Mouse (Mus musculus) thymus, adult 18-20 months (tissue): ENCODE measurements around the gene Rae1.

Experiments
- DNase-seq, 2 experiments: peaks; one replicate each; pipeline ENCODE4 v3.0.0; 2022; ENCODE audit warnings: mixed read lengths in 2 of 2

Rae1 gene

DNA sequence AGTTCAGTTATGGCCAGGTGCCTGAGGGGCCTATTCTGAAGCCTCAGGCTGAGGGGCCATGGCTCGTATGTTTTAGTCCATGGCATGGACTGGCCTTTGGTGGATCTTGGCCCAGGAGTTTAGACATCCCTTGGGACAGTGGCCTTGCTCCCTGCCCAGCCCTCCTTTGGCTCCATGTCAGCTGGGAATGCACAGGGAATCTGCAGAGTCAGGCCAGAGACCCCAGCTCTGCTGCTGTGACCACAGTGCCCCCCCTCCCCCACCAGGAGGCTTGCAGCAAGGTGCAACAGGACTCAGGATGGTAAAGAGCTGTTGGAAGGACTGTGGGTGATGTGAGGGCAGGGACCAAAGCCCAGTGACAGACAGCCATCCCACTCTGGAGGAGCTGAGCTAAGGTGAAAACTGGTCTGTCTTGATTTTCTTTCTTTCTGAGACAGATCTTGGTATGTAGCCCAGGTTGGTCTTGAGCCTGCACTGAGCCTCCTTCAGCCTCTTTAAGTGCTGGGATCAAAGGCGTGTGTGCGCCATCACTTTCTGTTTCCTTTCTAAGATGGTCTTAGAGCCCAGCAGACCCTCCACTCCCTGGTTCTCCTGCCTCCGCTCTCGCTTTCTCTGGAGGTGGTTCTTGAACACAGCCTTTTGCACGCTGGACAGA, 27.4 kb downstream of the Rae1 start:
- no peak for DNase-seq

DNA sequence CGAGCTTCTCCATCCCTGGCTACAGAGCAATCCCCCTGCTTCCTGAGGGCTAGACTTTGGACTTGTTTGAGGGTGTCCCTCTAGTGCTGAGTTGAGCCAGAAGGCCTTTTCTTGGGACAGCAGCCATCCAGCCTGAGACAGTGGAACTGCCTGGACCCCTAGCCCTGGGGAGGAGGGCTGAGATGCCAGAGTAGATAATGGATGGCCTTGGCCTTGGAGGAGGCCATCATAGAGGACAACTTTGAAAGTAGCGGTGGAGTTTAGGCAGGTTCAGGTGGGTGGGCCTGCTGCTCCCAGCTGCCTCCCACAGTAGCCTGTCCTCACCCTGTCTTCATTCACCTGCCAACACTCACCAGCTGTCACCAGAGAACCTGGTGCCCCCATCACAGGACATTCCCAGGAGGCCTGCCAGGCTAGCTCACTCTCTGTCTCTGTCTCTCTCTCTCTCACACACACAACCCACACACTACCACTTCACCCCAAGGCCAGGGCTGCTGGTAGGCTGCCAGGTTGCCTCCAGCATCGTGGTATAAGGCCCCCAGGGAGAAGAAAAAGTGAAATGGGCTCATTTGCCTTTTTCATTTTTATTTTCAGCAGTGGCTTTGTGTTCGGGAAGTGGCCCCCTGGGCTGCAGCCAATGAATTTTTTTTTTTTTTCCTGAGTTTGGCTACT, 28.0 kb downstream of the Rae1 start:
- DNase-seq: peak in 1 of 2 experiments; percentile 14

DNA sequence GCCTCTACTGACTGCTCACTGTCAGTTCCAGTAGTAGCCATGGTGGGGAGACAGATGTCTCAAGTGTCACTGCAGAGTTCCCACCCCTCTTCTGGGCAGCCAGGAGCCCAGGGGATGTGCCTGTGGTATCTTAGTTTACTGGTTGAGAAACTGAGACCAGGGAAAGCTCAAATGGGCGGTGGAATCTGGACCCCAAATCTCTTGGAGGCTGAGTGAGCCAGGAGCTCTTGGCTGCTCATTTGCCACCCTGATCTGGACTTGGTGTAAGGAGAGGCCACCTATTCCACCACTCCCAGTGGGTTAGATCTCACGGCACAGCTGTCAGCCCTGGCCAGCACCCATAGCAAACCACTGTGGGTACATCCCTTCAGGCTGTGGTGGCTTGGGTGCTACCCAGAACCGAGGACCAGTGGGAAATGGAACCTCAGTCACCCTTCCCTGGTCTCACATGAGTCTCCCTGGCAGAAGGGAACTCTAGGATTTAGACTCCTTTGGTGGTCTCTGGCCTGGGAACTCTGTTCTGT, 28.7 kb downstream of the Rae1 start:
- DNase-seq: peak in 1 of 2 experiments; percentile 12

DNA sequence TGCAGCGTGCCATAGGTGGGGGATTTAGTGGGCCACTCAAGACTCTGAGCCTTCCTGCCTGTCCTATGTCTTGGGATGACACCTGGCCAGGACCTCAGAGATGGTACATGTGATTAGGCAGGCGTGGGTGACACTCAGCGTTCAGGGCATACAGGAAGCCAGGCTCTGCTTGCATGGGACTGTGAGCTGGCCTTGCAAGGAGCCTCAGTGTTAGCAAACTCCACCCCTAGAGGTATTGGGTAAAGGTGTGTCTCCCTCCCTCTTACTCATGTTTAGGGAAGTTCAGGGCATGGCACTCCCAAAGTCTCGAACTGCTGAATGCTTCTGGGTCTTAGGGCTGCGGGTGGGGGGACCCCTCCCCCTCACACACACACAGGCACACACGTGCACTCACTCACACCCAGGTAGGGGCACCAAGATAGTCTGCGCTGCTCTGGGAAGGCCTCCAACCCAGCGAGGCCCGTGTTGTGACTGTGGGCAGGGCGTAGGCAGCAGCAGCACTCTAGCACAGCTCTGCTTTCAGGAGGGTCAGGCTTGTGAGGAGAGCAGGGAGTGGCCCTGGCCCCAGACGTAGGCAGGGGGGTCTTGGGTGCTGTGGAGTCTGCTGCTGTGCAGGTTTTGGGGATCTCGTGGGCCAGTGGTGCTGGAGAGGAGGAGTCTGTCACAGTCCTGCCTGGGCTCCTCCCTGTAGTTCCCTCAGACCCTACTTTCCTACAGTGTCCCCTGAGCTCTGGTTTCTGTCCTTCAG, 30.8 kb downstream of the Rae1 start:
- peak in 1 of 2 experiments; percentile 15 for DNase-seq

DNA sequence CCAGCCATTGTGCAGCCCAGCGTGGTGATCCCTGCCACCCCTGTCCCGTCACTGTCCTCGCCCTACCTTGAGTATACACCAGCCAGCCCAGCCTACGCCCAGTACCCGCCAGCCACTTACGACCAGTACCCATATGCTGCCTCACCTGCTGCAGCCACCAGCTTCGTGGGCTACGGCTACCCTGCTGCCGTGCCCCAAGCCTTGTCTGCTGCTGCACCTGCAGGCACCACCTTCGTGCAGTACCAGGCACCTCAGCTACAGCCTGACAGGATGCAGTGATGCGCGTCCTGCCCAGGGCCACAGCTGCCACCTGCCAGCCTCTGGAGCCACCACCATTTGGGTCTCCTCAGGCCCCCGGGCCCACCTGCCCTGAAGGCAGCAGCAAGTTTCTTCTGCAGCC, 33.6 kb downstream of the Rae1 start:
- peak in 1 of 2 experiments; percentile 58 for DNase-seq

DNA sequence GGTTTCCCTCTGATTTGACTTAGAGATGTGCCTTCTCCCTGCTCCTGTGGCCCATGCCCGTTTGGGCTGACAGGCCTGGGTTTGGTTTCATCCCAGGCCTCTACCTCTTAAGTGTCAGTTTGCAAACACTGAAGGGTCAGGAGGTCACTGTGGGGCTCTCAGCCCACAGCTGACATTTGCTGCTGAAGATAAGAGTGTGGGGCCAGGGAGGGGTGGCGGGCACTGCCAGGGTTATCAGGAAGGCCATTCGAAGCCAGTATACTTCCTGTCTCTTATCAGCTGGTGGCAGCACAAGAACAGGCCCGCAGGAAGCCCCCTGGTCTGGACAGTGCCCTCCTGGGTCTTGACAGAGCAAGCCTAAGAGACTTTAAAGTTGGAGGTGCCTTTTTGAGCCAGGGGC, 35.1 kb downstream of the Rae1 start:
- no peak for DNase-seq

DNA sequence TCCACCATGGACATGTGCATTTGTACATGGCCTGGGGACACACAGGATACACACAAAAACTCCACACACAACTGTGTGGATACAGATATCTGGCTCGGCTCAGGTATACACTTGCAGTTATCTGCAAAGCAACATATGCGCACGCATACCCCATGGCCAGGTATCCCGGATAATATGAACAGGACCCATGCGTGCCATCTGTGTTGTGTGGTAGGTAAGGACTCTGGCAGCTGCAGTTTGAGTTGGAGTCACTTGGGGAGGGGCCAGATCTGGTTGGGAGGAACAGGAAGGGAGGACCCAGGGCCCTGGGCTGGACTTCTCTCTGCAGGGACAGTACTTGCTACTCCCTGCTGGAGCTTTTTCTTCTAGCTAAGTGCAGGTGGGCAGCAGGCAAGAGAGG, 35.7 kb downstream of the Rae1 start:
- DNase-seq: no peak

DNA sequence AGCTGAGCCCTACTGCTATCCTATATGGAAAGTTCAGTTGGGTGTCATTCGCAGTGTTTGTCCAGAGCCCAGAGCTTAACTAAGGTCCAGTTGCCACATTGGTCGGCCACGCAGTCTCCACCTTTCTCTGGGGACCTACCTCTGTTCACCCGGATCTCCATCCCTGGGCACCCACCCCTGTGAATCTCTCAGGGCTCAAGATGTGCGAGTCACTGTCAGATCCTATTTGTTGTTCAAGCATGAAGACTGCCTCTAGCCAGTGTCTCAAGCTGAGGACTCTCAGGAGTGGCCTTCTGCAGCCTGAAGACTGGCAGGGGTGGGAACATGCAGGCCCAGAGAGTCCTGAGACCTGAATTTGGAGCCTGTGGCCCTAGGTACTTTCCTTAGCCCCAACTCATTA, 36.1 kb downstream of the Rae1 start:
- no peak for DNase-seq

DNA sequence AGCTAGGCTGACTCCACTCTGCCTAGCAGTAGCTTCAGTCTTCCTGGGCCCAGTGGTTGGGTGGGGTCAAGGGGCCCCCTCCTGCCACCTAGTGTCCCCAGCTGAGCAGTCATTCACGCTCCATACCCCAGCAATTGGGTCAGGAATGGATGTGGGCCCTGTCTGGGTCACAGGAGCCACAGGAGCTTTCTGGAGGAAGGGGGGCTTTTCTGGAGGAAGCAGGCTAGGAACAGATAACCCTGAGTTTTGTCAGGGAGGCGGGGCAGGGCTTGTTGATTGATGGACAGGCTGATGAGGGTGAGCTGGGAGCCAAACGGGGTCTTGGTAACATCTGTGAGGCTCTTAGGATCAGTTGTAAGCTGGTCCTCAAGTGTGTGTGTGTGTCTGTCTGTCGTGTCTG, 36.7 kb downstream of the Rae1 start:
- no peak for DNase-seq

DNA sequence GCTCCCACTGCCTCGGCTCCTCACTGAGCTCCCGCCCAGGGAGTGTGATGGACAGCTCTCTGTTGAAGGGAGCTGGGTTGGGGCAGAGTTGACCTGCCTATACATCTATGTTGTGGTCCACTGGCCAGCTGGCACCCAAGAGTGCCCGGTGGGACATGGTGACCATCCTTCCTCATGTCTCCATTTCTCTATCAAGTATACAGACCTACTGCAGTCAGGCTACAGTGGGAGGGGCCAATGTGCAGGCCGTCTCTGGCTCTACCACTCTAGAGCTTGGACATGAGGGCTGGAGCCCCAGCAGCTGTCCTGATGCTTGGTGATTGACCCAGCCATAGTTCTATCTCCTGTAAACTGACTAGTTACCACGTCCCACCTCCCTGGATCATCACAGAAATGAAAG, 37.4 kb downstream of the Rae1 start:
- no peak for DNase-seq

DNA sequence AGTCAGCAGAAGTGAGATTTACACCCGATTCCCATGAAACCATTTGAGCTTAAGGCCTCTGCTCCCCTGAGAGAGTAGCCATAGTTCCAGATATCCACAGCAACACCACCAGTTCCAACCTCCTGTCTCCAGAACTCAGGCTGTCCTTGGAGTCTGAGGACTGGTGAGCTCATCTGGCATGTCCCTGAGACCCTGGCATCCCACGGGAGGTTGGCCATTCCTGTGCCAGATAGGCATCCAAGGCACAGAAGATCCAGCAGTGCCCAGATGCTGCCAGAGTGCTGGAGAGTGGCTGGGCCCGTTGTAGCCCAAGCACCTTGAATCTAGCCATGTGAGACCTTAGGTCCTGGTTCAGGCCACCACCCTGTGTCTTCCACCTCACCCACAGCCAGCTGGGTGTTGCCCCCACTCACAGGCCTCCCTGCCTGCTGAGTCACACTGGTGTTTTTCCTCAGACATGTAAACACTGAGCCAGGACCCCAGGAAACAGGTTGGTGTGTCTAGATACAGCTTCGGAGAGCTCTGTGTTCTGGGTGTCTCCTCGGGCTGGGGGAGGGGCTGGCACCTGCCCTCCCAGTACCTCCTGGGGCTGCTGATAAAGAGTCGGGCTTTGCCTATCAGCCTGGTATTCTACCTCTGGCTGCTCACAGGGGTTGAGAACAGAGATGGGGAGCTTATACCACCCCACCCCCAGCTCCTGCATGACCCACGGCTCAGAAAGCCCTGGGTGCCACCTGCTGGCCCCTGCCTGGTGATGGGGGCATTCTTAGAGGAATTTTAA, 38.1 kb downstream of the Rae1 start:
- peak in 1 of 2 experiments; percentile 62 for DNase-seq

DNA sequence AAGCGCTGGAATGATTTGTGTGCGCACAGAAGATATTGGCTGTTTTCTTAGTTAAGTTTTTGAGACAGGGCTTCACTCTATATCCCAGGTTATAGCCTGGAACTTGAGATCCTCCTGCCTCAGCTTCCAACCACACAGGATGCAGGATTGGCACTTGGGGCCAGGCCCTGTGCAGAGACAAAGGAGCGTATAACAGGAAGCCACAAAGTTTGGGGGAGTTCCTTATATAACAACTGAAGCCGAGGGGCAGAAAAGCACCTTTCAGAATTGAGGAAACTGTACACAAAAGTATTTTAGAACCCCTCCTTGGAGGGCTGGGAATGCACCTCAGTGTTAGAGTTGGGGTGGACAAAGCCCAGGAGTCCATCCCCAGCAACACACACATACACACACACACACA, 39.1 kb downstream of the Rae1 start:
- no peak for DNase-seq

DNA sequence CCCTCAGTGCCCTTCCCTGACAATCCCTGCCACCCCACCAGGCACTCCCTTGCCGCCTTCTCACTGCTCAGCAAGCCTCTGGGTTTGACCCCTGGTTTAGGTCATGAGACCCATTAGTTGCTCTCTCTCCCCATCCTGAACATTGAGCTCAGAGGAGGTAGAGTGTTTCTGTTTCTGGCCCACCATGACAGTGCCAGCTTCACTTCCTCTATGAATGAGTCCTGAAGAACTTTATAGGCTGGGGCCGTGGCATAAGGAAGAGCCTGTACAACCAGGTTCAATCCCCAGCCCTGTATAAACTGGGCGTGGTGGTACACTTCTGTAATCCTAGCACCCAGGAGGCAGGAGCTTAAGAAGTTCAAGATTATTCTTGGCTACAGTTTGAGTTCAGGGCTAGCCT, 40.9 kb downstream of the Rae1 start:
- DNase-seq: no peak

DNA sequence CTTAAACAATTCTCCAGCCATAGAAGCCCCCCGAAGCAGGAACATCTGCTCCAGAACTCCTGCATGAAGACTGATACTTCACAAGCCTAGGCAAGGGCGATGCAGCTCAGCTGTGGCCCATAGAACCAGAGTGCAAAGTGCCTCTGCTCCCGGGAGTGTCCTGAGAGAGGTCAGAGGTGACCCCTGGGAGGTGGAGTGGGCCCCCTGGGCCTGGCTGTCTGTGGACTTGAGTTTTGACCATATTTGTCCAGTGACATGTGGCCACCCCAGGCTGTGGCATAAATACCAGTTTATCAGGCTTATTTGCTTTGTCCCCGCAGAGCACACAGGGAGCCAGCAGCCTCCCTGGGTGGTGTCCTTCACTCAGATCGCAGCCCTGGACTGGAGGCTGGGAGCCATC, 41.3 kb downstream of the Rae1 start:
- DNase-seq: no peak

DNA sequence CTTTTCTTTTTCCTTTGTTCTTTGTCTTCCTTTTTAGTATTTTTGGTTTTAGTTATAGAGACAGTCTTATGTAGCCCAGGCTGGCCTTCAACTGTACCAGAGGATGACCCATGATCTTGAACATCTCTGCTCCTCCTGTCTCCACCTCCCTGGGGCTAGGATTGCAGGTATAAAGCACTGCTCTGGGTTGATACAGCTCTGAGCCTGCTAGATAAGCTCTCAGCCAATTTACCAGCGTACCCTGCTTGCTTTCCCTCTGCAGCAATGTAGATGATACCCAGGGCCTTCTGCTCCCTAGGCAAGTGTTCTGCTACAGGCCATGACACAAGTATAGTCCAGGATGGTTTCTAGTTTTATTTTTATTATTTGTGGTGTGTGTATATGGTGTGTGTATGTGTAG, 42.0 kb downstream of the Rae1 start:
- DNase-seq: no peak

DNA sequence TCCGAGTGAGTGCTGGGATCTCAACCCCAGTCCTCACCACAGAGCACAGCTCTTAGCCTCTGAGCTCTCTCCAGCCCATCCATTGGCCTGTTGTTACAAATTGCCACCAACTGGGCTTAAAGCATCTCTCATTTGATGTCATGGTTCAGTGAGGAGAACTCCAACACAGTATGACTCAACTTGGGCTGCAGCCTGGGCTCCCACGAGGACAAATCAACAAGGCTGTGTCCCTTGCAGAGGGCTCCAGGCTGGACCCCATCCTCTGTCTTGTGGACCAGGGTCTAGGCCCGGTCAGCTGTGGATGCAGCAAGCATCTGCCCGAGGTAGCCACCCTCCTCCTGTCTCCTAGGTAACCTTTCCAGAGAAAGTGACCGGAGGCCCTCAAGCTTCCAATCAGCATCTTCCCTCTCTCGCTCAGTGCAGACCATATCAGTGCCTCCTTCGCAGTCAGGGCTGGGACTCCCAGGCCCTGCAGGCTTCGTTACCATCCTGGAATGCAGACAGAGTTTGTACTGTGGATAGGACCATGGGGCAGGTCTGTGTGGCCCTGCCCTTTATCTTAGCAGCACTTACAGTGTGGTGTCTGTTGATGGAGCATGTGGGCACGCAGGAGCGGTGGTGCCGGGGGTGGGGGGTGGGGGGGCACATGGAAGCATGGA, 42.7 kb downstream of the Rae1 start:
- DNase-seq: no peak

DNA sequence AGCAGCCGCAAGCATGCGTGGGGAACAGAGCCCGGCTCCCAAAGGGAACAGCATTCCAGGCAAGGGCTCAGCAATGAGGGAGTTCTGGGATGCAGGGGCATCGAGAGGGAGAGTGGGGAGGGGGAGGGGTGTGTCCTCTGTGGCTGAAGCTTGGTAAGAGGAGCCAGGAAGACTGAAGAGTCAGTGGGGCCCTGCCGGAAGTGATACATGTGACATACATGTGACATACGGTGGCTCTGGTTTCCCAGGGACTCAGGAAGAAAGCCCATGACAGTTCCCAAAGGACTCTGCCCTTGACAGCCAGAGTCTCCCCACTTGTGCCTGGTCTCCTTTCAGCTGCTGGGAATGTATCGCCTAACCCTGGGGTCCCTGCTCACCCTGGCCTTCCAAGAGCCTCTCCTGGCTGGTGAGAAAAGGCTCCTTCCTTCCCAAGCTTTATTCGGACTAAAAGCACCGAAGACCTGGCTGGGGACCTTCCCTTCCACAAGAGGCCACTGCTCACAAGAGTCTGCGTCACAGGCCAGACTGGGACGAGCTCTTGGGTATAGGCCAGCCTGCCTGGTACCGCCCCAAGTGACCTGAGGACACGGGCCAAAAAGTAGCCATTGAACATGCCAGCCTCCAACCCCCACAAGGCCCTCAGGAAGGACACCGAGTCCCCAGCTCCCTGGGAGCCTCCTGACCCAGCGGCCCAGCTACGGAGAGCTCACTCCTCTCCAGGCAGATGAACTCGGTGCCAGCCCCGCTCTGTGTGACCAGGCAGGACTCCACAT, 44.5 kb downstream of the Rae1 start:
- peak in 1 of 2 experiments; percentile 11 for DNase-seq

DNA sequence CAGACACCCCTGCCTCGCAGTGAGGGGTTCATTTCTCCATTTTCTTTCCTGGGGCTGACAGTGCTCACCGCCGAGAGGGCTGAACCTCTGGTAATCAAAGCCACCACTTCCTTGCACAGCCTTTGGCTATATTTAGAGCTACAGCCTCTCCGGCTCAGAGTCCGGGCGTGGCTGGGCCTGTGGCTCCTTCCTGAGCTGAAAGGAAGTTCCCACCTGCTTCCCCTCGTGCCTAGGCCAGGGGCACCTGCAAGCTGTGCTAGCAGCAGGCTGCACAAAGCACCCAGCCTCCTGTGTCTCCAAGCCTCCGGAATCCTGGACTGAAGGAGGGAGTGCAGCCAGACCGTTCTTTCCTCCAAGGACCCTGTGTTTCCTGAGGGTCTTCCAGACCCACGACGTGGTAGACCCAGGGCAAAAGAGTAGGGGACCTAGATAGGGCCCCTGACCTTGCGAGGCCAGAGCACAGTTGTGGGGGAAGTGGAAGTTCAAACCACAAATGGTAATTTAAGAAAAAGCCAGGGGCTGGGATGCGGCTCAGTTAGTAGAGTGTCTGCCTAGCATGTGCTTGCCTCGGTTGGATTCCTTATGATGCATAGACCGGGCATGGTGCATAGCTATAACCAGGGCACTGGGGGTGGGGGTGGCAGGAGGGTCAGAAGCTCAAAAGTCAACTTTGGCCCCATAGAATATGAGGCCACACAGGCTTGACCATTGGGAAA, 46.8 kb downstream of the Rae1 start:
- peak; percentile 81 to 87 for DNase-seq

DNA sequence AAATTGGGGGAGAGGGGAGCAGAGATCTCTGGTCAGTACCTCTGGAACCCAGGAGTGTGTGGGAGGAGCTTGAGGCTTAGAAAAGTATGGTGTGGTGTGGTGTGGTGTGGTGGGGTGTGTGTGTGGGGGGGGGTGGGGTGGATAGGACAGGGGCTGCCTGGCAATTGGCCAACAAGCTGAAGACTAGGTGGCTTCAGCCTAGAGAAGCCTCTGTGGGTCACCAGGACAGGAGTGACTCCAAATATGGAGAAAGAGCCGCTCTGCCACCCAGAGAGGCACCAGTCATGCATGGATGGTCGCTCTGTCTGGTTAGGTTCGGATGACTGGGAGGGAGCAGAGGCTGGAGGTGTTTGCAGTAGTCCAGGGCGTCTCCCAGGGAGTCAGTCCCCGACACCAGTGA, 47.6 kb downstream of the Rae1 start:
- DNase-seq: peak in 1 of 2 experiments; percentile 1

DNA sequence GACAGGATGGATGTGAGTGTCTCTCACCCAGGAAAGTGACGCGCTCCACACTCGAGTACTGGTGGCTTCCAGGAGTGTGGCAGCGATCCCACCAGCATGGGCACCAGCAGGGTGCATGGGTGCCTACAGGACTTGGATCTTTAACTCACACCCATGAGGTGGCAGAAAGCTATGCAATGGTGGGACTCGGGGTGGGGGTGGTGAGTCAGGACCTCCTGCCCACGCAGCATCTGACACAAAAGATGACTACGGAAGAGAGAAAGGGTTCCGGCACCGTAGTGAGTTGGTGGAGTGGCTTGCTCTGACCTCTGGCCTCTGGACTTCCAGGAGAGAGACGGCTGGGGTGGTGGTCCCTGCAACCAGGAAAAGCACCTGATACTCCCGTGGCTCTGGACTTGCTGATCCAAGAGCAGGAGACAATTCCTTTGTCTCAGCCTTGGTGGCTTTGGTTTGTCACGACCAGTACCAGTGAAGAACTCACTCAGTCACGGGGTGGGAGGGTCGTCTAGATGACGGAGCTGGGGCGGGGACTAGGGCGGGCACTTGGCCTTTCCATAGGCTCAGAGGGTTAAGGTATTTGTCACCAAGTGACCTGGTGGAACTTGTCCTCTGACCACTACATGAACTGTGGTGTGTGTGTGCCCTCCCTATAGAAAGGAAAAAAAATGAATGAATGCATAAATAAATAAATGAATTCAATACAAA, 48.3 kb downstream of the Rae1 start:
- DNase-seq: peak in 1 of 2 experiments; percentile 2
